Mouse (Mus musculus) midbrain, embryonic 14.5 days (tissue): Measurements from ENCODE around the gene Pprc1. TPM values are rescaled to one million over a fixed set of nuclear protein-coding genes. Genes with fewer than 3 reads are reported as not detected.

Source experiments
- ATAC-seq: fragments of 200-750 bp; cut with Nextera tagmentation; 2 replicates; pipeline ENCODE4 v1.8.0; 2017; ENCODE audit warnings: moderate number of reproducible peaks, moderate library complexity; ENCODE audit not compliant: low FRiP score, low TSS enrichment
- DNase-seq: peaks from one replicate; pipeline ENCODE4 v3.0.0-alpha.2; 2015
- H3K27ac ChIP-seq: fragments of 300-500 bp; sonication (generic); replicated peaks from 2 replicates; pipeline ENCODE4 v1.5.1; 2014; ENCODE audit warnings: mild to moderate bottlenecking, low read depth, low read length, moderate library complexity
- H3K27me3 ChIP-seq: fragments of 300-500 bp; sonication (generic); 2 replicates; pipeline ENCODE4 v1.6.1; 2014; ENCODE audit warnings: low read length, control low read depth, mixed read lengths; ENCODE audit not compliant: control insufficient read depth, insufficient read depth
- H3K36me3 ChIP-seq: fragments of 300-500 bp; sonication (generic); 2 replicates; pipeline ENCODE4 v1.6.1; 2014; ENCODE audit warnings: low read length, control low read depth; ENCODE audit not compliant: control insufficient read depth, insufficient read depth
- H3K4me1 ChIP-seq: fragments of 300-500 bp; sonication (generic); 2 replicates; pipeline ENCODE4 v1.6.1; 2014; ENCODE audit warnings: mild to moderate bottlenecking, antibody characterized with exemption, low read length, control low read depth; ENCODE audit not compliant: control insufficient read depth, insufficient read depth
- H3K4me2 ChIP-seq: fragments of 300-500 bp; sonication (generic); 2 replicates; pipeline ENCODE4 v1.6.1; 2014; ENCODE audit warnings: mild to moderate bottlenecking, low read length, moderate library complexity
- H3K4me3 ChIP-seq: fragments of 300-500 bp; sonication (generic); replicated peaks from 2 replicates; pipeline ENCODE4 v1.5.1; 2014; ENCODE audit warnings: low read depth, low read length
- H3K9ac ChIP-seq: fragments of 300-500 bp; sonication (generic); replicated peaks from 2 replicates; pipeline ENCODE4 v1.6.1; 2014; ENCODE audit warnings: mild to moderate bottlenecking, low read length, moderate library complexity
- H3K9me3 ChIP-seq: fragments of 300-500 bp; sonication (generic); 2 replicates; pipeline ENCODE4 v1.6.1; 2016; ENCODE audit warnings: low read length, control low read depth, mixed read lengths; ENCODE audit not compliant: control insufficient read depth
- WGBS: fragments of 180-500 bp; shearing (Covaris S2); extraction: QIAGEN DNeasy Blood & Tissue Kit; methylation state at CpG from one replicate; pipeline ENCODE4 v1.1.7; 2014; 5-methylcytosine and 5-hydroxymethylcytosine counted together
- polyA plus RNA-seq: library from polyadenylated mRNA; unstranded; fragments of >200 nt; fragmentation: Nextera tagmentation; extraction: Ambion mirVana; gene quantifications from 2 replicates; pipeline ENCODE4 v1.2.1, GENCODE M21; 2014

Pprc1 gene
- polyA plus RNA-seq, 1 experiment from 2014 or later: 21.1 TPM

- no peaks in the 10 kb centered on the region for H3K9me3 ChIP-seq
- no peaks in the 10 kb centered on the region for H3K4me1 ChIP-seq
- no peak overlapping the region for H3K4me3 ChIP-seq
- WGBS: 97% methylated on average over 10 of the region's 10 CpGs
- no peaks in the 10 kb centered on the region for H3K27me3 ChIP-seq
- H3K27ac ChIP-seq: no peak overlapping the region
- H3K36me3 ChIP-seq: peaks cover 54% of the 10 kb centered on the region
- no peak for DNase-seq
- H3K4me2 ChIP-seq: no peak overlapping the region
- ATAC-seq: no peak
- no peak overlapping the region for H3K9ac ChIP-seq
Measured at GRCm38 (mm10) chr19:46030196-46030983, 14.3 kb upstream of the Pprc1 start.

- Histone ChIP-seq H3K4me2 (no peak overlapping the region), H3K9ac (no peak overlapping the region), H3K36me3 (peaks cover 63% of the 10 kb centered on the region), H3K4me1 (peaks cover 8% of the 10 kb centered on the region; the same call in 1 of the 2 replicates), H3K27me3 (no peaks in the 10 kb centered on the region), H3K4me3 (no peak overlapping the region), H3K9me3 (no peaks in the 10 kb centered on the region), H3K27ac (no peak overlapping the region)
- ATAC-seq (no peak; the same call in 1 of the 2 replicates), DNase-seq (no peak)
- 68% methylated on average over 9 of the region's 9 CpGs for WGBS
Measured at GRCm38 (mm10) chr19:46031689-46032432, 12.8 kb upstream of the Pprc1 start.

- H3K4me2 ChIP-seq: no peak overlapping the region
- no peak overlapping the region for H3K27ac ChIP-seq
- ATAC-seq: no peak
Measured at GRCm38 (mm10) chr19:46032731-46033510, 11.8 kb upstream of the Pprc1 start.

GRCm38 (mm10) chr19:46033911-46034310 is 10.8 kb upstream of the Pprc1 start:
- H3K4me1 ChIP-seq: peaks cover 22% of the 10 kb centered on the region
- no peaks in the 10 kb centered on the region for H3K9me3 ChIP-seq
- no peak overlapping the region for H3K9ac ChIP-seq
- H3K4me3 ChIP-seq: no peak overlapping the region
- peaks cover 63% of the 10 kb centered on the region for H3K36me3 ChIP-seq
- no peak overlapping the region for H3K4me2 ChIP-seq
- WGBS: 97% methylated on average over 11 of the region's 11 CpGs
- H3K27ac ChIP-seq: no peak overlapping the region
- ATAC-seq (no peak), DNase-seq (no peak)
- no peaks in the 10 kb centered on the region for H3K27me3 ChIP-seq

More at GRCm38 (mm10) chr19:46032731-46033510, 11.8 kb upstream of the Pprc1 start:
- Histone ChIP-seq H3K9me3 (no peaks in the 10 kb centered on the region), H3K36me3 (peaks cover 63% of the 10 kb centered on the region), H3K27me3 (no peaks in the 10 kb centered on the region), H3K4me3 (no peak overlapping the region), H3K4me1 (peaks cover 16% of the 10 kb centered on the region), H3K9ac (no peak overlapping the region)
- no peak for DNase-seq
- 85% methylated on average over 26 of the region's 26 CpGs for WGBS

- DNase-seq (no peak), ATAC-seq (no peak)
- peaks cover 35% of the 10 kb centered on the region for H3K4me1 ChIP-seq
- H3K27ac ChIP-seq: no peak overlapping the region
- H3K36me3 ChIP-seq: peaks cover 52% of the 10 kb centered on the region
- H3K9me3 ChIP-seq: no peaks in the 10 kb centered on the region
- H3K4me2 ChIP-seq: peak overlapping the region; percentile 100
- WGBS: 95% methylated on average over 13 of the region's 13 CpGs
- H3K4me3 ChIP-seq: peak overlapping the region; percentile 96; the same call in 1 of the 2 replicates
- no peak overlapping the region for H3K9ac ChIP-seq
- H3K27me3 ChIP-seq: no peaks in the 10 kb centered on the region
Measured at GRCm38 (mm10) chr19:46035971-46036370, 8.7 kb upstream of the Pprc1 start.

- ATAC-seq: no peak
- H3K36me3 ChIP-seq: peaks cover 47% of the 10 kb centered on the region
- H3K4me3 ChIP-seq: peak overlapping the region; percentile 96
- WGBS: 69% methylated on average over 13 of the region's 13 CpGs
- DNase-seq: no peak
- H3K27me3 ChIP-seq: no peaks in the 10 kb centered on the region
- 0 out of 2 replicates have a peak overlapping the region, but pooled peaks have one; percentile 10 for H3K27ac ChIP-seq
- peak overlapping the region; percentile 100 for H3K4me2 ChIP-seq
- peaks cover 42% of the 10 kb centered on the region for H3K4me1 ChIP-seq
- peak overlapping the region; percentile 91 for H3K9ac ChIP-seq
- H3K9me3 ChIP-seq: no peaks in the 10 kb centered on the region
Measured at GRCm38 (mm10) chr19:46036477-46037242, 8.0 kb upstream of the Pprc1 start.

GRCm38 (mm10) chr19:46037243-46037924 is 7.3 kb upstream of the Pprc1 start:
- Histone ChIP-seq H3K27ac (peak overlapping the region; percentile 98), H3K4me2 (peak overlapping the region; percentile 100), H3K36me3 (peaks cover 40% of the 10 kb centered on the region), H3K9ac (peak overlapping the region; percentile 91), H3K4me3 (peak overlapping the region; percentile 96), H3K9me3 (no peaks in the 10 kb centered on the region), H3K4me1 (peaks cover 48% of the 10 kb centered on the region), H3K27me3 (no peaks in the 10 kb centered on the region)
- ATAC-seq (no peak), DNase-seq (peak; percentile 54)
- 5% methylated on average over 6 of the region's 6 CpGs for WGBS
